Mouse (Mus musculus) B cell, adult 2 months (primary cell): ENCODE data around the gene Fut9.

Experiments used
- DNase-seq, 2 experiments: peaks; one replicate each; pipeline ENCODE4 v3.0.0; 2022

Gene Fut9

DNA sequence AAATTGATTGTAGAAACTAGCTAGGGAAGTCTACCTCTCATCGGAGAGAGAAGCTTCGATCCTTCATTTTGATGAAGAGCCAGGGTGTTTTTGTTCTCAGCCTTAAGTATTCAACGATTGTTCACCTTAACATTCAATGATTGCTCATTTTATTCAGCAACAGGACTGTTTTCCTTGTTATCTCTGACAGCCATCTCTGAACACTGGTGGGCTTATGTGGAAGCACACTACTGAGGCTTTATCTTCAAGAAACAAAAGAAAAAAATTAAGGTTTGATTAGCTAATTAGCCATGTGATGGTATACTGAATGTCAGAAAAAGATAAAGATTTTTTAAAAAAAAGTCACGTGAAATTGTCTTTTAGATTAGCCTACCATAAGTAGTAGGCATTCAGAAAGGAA lies 158.1 kb downstream of the Fut9 start:
- no peak for DNase-seq

- no peak for DNase-seq
Measured at GRCm38 (mm10) chr4:25633262-25633661, 166.8 kb downstream of the Fut9 start.

- DNase-seq, result no peak
Measured at GRCm38 (mm10) chr4:25628113-25628512, 171.9 kb downstream of the Fut9 start.

- DNase-seq, result no peak
Measured at GRCm38 (mm10) chr4:25627467-25627866, 172.6 kb downstream of the Fut9 start.

DNA sequence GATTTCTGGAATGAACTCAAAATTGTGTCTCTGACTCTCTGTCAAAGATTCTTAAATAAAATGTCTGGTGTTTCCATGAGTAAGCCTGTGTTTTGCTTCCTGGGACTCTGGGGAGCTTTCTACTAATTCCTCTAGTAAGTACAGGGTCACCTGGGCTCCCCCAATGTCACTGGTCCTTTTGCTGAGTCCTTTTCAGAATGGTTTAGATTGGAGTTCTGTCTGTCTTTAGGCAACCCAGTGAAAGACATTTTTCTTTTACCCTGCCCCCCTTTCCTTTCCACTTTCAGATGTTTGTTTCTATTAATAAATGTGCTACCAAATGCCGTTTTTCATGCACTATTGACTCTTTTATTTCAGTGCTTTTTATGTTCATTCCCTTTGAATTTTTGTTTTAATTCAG lies 173.0 kb downstream of the Fut9 start:
- no peak for DNase-seq

DNA sequence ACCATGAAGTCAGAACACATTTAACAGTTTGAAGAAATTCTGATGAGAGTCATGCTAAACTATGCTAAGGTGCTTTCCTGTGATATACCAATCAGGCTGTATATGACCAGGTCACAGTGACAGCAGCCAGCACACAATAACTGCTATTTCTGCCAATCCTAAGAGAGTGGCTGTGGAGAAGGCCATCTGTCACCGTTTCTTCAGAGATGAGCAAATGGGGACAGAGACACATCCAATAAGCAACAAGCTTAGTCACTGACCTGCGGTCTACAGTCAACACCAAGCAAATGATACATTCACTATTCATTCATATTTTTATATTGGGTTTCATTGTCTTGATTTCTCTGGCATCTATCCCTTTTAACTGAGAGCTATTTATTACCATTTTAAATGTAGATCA lies 176.9 kb downstream of the Fut9 start:
- DNase-seq, result no peak

- no peak for DNase-seq
Measured at GRCm38 (mm10) chr4:25617301-25617700, 182.7 kb downstream of the Fut9 start.

- no peak for DNase-seq
Measured at GRCm38 (mm10) chr4:25613426-25613825, 186.6 kb downstream of the Fut9 start.

DNA sequence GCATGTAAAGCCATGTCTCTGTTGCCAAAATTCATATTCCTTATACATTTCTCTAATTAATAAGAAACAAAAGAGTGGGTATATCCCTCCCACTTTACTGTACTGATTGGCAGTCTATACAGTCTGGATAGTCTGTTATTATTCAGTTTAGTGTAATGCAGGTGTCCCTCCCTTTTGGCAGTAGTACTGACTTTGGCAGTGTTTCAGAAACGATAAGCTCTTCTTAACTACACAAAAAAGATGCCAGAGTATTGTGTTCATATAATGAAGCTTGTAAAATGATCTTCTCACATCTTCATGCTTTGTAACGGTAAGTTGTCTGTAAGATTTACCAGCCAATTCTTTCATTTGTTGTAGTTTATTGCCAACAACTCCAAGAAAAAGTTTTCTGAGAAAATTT lies 189.6 kb downstream of the Fut9 start:
- no peak for DNase-seq

DNA sequence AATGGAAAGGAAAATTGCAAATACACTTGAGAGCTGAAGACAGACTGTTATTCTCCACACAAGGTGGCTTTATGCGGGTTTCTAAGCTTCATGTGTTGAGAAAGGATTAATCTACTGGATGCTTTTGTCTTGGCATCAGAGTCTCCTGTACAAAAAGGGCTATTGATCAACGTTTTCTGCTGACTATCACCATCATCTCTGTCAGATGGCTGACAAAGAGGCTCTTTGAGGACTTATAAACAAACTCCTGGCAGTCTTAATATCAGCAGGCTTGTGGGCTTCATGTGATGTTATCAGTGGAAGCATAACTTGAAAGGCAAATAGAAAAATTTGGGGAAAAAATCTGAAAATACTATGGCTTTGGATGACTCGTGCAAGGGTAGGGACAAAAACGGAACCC lies 206.8 kb downstream of the Fut9 start:
- no peak for DNase-seq
